Mouse (Mus musculus) C2C12 (cell line): ENCODE data around the gene Camkmt. TPM values are rescaled to one million over a fixed set of nuclear protein-coding genes. Genes with fewer than 3 reads are reported as not detected.

Source experiments
- H3K27me3 ChIP-seq: one replicate; pipeline ENCODE4 v1.6.1; 2011; ENCODE audit not compliant: control insufficient read depth, insufficient read depth, insufficient read length
- H3K36me3 ChIP-seq: one replicate; pipeline ENCODE4 v1.6.1; 2011; ENCODE audit not compliant: control insufficient read depth, insufficient read depth
- H3K4me3 ChIP-seq: one replicate; pipeline ENCODE4 v1.5.1; 2011; ENCODE audit warnings: mild to moderate bottlenecking, control low read depth; ENCODE audit not compliant: poor library complexity, insufficient read depth, severe bottlenecking
- H3K79me2 ChIP-seq: one replicate; pipeline ENCODE4 v1.6.1; 2011; ENCODE audit not compliant: control insufficient read depth, insufficient read depth
- H3K79me3 ChIP-seq: one replicate; pipeline ENCODE4 v1.6.1; 2011; ENCODE audit warnings: low read depth, control low read depth
- H3ac ChIP-seq: one replicate; pipeline ENCODE3; 2011; ENCODE audit warnings: low read depth; ENCODE audit not compliant: control insufficient read depth, insufficient read length
- CEBPB ChIP-seq: IDR thresholded peaks from one replicate; pipeline ENCODE4 v1.6.1; 2011; ENCODE audit warnings: low read depth, mild to moderate bottlenecking, control low read depth, moderate library complexity
- CTCF ChIP-seq: IDR thresholded peaks from one replicate; pipeline ENCODE4 v1.5.1; 2011; ENCODE audit not compliant: control insufficient read depth, insufficient read depth, insufficient read length
- FOSL1 ChIP-seq: IDR thresholded peaks from one replicate; pipeline ENCODE4 v1.8.0; 2011; ENCODE audit warnings: mild to moderate bottlenecking, low read length; ENCODE audit not compliant: poor library complexity, insufficient read depth, severe bottlenecking
- MAX ChIP-seq: IDR thresholded peaks from one replicate; pipeline ENCODE4 v1.6.1; 2011; ENCODE audit warnings: mild to moderate bottlenecking, control low read depth
- MYOD1 ChIP-seq: IDR thresholded peaks from one replicate; pipeline ENCODE4 v1.6.1; 2011; ENCODE audit warnings: low read depth; ENCODE audit not compliant: control insufficient read depth, insufficient read length
- MYOG ChIP-seq: IDR thresholded peaks from one replicate; pipeline ENCODE4 v1.6.1; 2011; ENCODE audit not compliant: control insufficient read depth, insufficient read length; ENCODE audit errors: extremely low read depth
- USF1 ChIP-seq: IDR thresholded peaks from one replicate; pipeline ENCODE4 v1.6.1; 2011; ENCODE audit warnings: low read depth, mild to moderate bottlenecking, control low read depth, moderate library complexity
- polyA plus RNA-seq: library from polyadenylated mRNA; unstranded; fragments of >200 nt; fragmentation: generic; extraction: Trizol; gene quantifications from one replicate; pipeline ENCODE4 v1.2.1, GENCODE M21; 2012; ENCODE audit warnings: missing spikeins

Gene Camkmt
- polyA plus RNA-seq, 1 experiment: 1.6 TPM

DNA sequence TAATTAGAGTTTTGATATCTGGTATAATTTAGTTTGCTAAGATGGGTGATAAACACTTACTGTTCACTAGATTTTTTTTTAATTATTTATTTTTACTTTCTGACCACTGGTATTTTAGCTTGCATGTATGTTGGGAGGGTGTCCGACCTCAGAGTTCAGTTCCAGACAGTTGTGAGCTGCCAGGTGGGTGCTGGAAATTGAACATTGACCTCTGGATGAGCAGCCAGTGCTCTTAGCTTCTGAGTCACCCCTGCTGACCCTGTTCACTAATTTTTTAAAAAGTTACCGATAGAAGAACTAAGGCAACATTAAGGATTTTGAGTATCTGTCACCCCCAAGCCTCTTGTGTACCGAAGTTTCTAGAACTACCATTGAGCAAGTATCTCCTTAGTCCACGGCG, 42.0 kb upstream of the Camkmt start:
- Histone ChIP-seq H3K4me3 (no peak overlapping the region), H3K79me3 (no peaks in the 10 kb centered on the region), H3K27me3 (no peaks in the 10 kb centered on the region), H3K36me3 (no peaks in the 10 kb centered on the region), H3K79me2 (no peaks in the 10 kb centered on the region), H3ac (no peak overlapping the region)
- no peak for TF ChIP-seq MYOD1
- TF ChIP-seq CEBPB: no peak
- no peak for TF ChIP-seq CTCF
- TF ChIP-seq FOSL1: no peak
- no peak for TF ChIP-seq MAX
- no peak for TF ChIP-seq MYOG
- no peak for TF ChIP-seq USF1

DNA sequence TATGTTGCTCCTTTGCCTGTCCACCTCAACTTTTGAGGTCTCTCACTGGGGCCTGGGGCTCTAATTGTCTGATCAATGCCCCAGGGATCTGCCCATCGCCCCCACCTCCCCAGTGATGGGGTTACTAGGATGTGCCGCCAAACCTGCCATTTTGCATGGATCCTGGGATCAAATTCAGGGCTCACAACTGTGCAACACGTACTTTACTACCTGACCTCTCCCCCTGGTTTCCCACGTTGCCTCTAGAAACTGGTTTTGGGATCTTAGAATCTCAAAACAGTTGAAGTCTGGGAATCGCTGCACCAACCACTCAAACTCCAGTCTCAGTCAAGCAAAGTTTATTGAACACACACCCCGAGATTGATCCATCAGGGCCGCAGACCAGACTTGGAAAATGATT, 32.1 kb upstream of the Camkmt start:
- no peak for TF ChIP-seq MYOD1
- no peak for TF ChIP-seq CEBPB
- TF ChIP-seq USF1: no peak
- TF ChIP-seq CTCF: no peak
- no peak for TF ChIP-seq FOSL1
- H3K27me3 ChIP-seq: no peaks in the 10 kb centered on the region
- no peaks in the 10 kb centered on the region for H3K79me2 ChIP-seq
- peaks cover 2% of the 10 kb centered on the region for H3K36me3 ChIP-seq
- no peak overlapping the region for H3ac ChIP-seq
- H3K4me3 ChIP-seq: no peak overlapping the region
- H3K79me3 ChIP-seq: no peaks in the 10 kb centered on the region

DNA sequence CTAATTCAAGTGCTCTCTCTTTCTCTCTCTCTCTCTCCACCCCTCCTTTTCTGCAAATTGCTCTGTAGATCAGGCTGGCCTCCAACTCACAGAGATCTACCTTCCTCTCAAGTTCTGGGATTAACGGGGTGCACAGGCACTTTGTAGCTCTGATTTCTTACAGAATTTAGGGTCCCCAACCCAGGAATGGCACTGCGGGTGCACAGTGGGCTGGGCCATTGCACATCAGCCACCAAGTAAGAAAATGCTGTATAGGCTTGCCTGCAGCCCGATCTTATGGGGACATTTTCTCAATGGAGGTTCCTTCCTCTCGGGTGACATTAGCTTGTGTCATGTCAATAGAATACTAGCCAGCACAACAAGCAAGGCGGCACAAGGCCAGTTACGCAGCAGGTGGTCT, 31.2 kb upstream of the Camkmt start:
- Histone ChIP-seq H3K27me3 (no peaks in the 10 kb centered on the region), H3K79me2 (no peaks in the 10 kb centered on the region), H3K79me3 (no peaks in the 10 kb centered on the region), H3K4me3 (no peak overlapping the region), H3ac (no peak overlapping the region), H3K36me3 (peaks cover 5% of the 10 kb centered on the region)
- no peak for TF ChIP-seq CTCF
- TF ChIP-seq USF1: no peak
- TF ChIP-seq MYOD1: no peak
- no peak for TF ChIP-seq MAX
- no peak for TF ChIP-seq MYOG
- TF ChIP-seq FOSL1: no peak
- no peak for TF ChIP-seq CEBPB

GRCm38 (mm10) chr17:85063560-85063959, 26.8 kb upstream of the Camkmt start:
- Histone ChIP-seq H3ac (no peak overlapping the region), H3K4me3 (no peak overlapping the region), H3K27me3 (no peaks in the 10 kb centered on the region), H3K79me2 (no peaks in the 10 kb centered on the region), H3K79me3 (no peaks in the 10 kb centered on the region), H3K36me3 (peaks cover 26% of the 10 kb centered on the region)
- no peak for TF ChIP-seq USF1
- no peak for TF ChIP-seq MYOG
- no peak for TF ChIP-seq CTCF
- no peak for TF ChIP-seq MAX
- no peak for TF ChIP-seq MYOD1
- no peak for TF ChIP-seq CEBPB
- no peak for TF ChIP-seq FOSL1

GRCm38 (mm10) chr17:85067331-85067730, 23.0 kb upstream of the Camkmt start:
- peaks cover 48% of the 10 kb centered on the region for H3K36me3 ChIP-seq
- H3K79me3 ChIP-seq: no peaks in the 10 kb centered on the region
- TF ChIP-seq MYOD1: no peak
- no peak for TF ChIP-seq MAX
- TF ChIP-seq MYOG: no peak
- no peak for TF ChIP-seq CEBPB
- TF ChIP-seq CTCF: no peak
- no peak for TF ChIP-seq USF1
- no peak for TF ChIP-seq FOSL1
- H3ac ChIP-seq: no peak overlapping the region
- H3K79me2 ChIP-seq: no peaks in the 10 kb centered on the region
- no peak overlapping the region for H3K4me3 ChIP-seq
- no peaks in the 10 kb centered on the region for H3K27me3 ChIP-seq

DNA sequence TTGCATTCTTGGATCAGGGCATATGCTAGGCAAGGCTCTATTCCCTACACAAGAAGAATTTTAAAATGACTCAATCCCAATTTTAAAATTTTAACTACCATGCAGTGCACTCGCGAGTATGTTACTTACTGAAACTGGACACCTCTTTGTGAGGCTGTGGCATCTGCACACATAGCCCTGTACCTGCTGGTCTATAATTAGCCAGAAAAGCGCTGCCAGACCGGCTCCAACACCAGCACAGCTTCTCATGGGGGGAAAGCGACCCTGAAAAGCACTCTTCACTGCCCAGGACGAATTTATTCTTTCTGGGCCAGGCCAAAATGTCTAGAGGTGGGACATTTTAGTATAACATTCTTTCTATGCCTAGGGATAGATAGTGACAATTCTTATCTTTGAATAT, 19.7 kb upstream of the Camkmt start:
- Histone ChIP-seq H3K27me3 (no peaks in the 10 kb centered on the region), H3ac (no peak overlapping the region), H3K79me3 (no peaks in the 10 kb centered on the region), H3K36me3 (peaks cover 38% of the 10 kb centered on the region), H3K4me3 (no peak overlapping the region), H3K79me2 (no peaks in the 10 kb centered on the region)
- no peak for TF ChIP-seq MAX
- TF ChIP-seq CTCF: no peak
- TF ChIP-seq USF1: no peak
- TF ChIP-seq FOSL1: no peak
